Mouse (Mus musculus): Measurements from ENCODE around the gene Gm7073. TPM values are rescaled to one million over a fixed set of nuclear protein-coding genes. Genes with fewer than 3 reads are reported as not detected.
A peak's percentile ranks its signal among the peaks of the same experiment; 100 is the strongest.

Gene Gm7073
- not detected for total RNA-seq (2021)
- long read RNA-seq: 0 reads

GRCm38 (mm10) chrX:60539149-60539548 is at the start of gene Gm7073:
TSS of gene Gm7073 (minus strand) at chrX:60539249.
- DNase-seq (ENCODE audit: low spot score in 2 of 2): no peak

- DNase-seq (ENCODE audit: low spot score in 2 of 2): no peak
These were observed 31.5 kb upstream of the Gm7073 start for GRCm38 (mm10) chrX:60570539-60570938.

- no peak for DNase-seq (ENCODE audit: low spot score in 2 of 2)
These were observed 30.0 kb upstream of the Gm7073 start for GRCm38 (mm10) chrX:60569047-60569446.

GRCm38 (mm10) chrX:60555242-60555641 is 16.2 kb upstream of the Gm7073 start:
- DNase-seq (ENCODE audit: low spot score in 2 of 2): no peak

GRCm38 (mm10) chrX:60547444-60548304 is 8.6 kb upstream of the Gm7073 start:
- peak; percentile 30 to 56 for DNase-seq (ENCODE audit: low spot score in 2 of 2)

GRCm38 (mm10) chrX:60547098-60547443 is 8.0 kb upstream of the Gm7073 start:
- peak in 1 of 2 experiments; percentile 10 for DNase-seq (ENCODE audit: low spot score in 2 of 2)

- no peak for DNase-seq (ENCODE audit: low spot score in 2 of 2)
These were observed 6.9 kb upstream of the Gm7073 start for GRCm38 (mm10) chrX:60545906-60546305.

- no peak for DNase-seq (ENCODE audit: low spot score in 2 of 2)
These were observed 6.4 kb upstream of the Gm7073 start for GRCm38 (mm10) chrX:60545444-60545843.

GRCm38 (mm10) chrX:60544098-60544497 is 5.0 kb upstream of the Gm7073 start:
- no peak for DNase-seq (ENCODE audit: low spot score in 2 of 2)

- no peak for DNase-seq (ENCODE audit: low spot score in 2 of 2)
These were observed 3.9 kb upstream of the Gm7073 start for GRCm38 (mm10) chrX:60542901-60543300.

GRCm38 (mm10) chrX:60503995-60504394 is 35.1 kb downstream of the Gm7073 start:
- DNase-seq (ENCODE audit: low spot score in 2 of 2): peak; percentile 39 to 60

GRCm38 (mm10) chrX:60497750-60498149 is 41.3 kb downstream of the Gm7073 start:
- no peak for DNase-seq (ENCODE audit: low spot score in 2 of 2)

- DNase-seq (ENCODE audit: low spot score in 2 of 2): no peak
These were observed 43.7 kb downstream of the Gm7073 start for GRCm38 (mm10) chrX:60495308-60495707.

GRCm38 (mm10) chrX:60463786-60464185 is 75.3 kb downstream of the Gm7073 start:
- no peak for DNase-seq (ENCODE audit: low spot score in 2 of 2)

- no peak for DNase-seq (ENCODE audit: low spot score in 2 of 2)
These were observed 124.4 kb downstream of the Gm7073 start for GRCm38 (mm10) chrX:60414563-60415111.

GRCm38 (mm10) chrX:60405681-60406080 is 133.4 kb downstream of the Gm7073 start:
- DNase-seq (ENCODE audit: low spot score in 2 of 2): no peak

- peak; percentile 75 to 83 for DNase-seq (ENCODE audit: low spot score in 2 of 2)
These were observed 134.4 kb downstream of the Gm7073 start for GRCm38 (mm10) chrX:60404668-60405044.

- peak; percentile 29 to 66 for DNase-seq (ENCODE audit: low spot score in 2 of 2)
These were observed 135.0 kb downstream of the Gm7073 start for GRCm38 (mm10) chrX:60403764-60404667.

GRCm38 (mm10) chrX:60403062-60403763 is 135.8 kb downstream of the Gm7073 start:
- peak in 1 of 2 experiments; percentile 14 for DNase-seq (ENCODE audit: low spot score in 2 of 2)

GRCm38 (mm10) chrX:60394292-60394691 is 144.8 kb downstream of the Gm7073 start:
- no peak for DNase-seq (ENCODE audit: low spot score in 2 of 2)

- DNase-seq (ENCODE audit: low spot score in 2 of 2): no peak
These were observed 152.2 kb downstream of the Gm7073 start for GRCm38 (mm10) chrX:60386852-60387251.
